Mouse (Mus musculus) embryonic facial prominence, embryonic 13.5 days (tissue): ENCODE measurements at regions not wholly inside any gene's neighbourhood (a gene's known extent, or its start where the extent isn't known, plus 50 kb on each side); places are given as distances from the start of the nearest gene placed in this dataset.

Experiments
- ATAC-seq: fragments of 200-750 bp; cut with Nextera tagmentation; 2 replicates; pipeline ENCODE4 v1.8.0; 2017; ENCODE audit warnings: low read depth; ENCODE audit not compliant: insufficient number of reproducible peaks, insufficient read depth, low FRiP score, low TSS enrichment
- H3K27ac ChIP-seq: fragments of 300-500 bp; sonication (generic); 2 replicates; pipeline ENCODE4 v1.5.1; 2015; ENCODE audit warnings: moderate library complexity, mild to moderate bottlenecking, inconsistent platforms
- H3K27me3 ChIP-seq: fragments of 300-500 bp; sonication (generic); 2 replicates; pipeline ENCODE4 v1.6.1; 2015; ENCODE audit warnings: mild to moderate bottlenecking, inconsistent platforms
- H3K36me3 ChIP-seq: fragments of 300-500 bp; sonication (generic); 2 replicates; pipeline ENCODE4 v1.6.1; 2015; ENCODE audit warnings: mild to moderate bottlenecking, inconsistent platforms
- H3K4me1 ChIP-seq: fragments of 300-500 bp; sonication (generic); 2 replicates; pipeline ENCODE4 v1.6.1; 2015; ENCODE audit warnings: inconsistent platforms
- H3K4me2 ChIP-seq: fragments of 300-500 bp; sonication (generic); 2 replicates; pipeline ENCODE4 v1.6.1; 2015; ENCODE audit warnings: moderate library complexity, mild to moderate bottlenecking, inconsistent platforms
- H3K4me3 ChIP-seq: fragments of 300-500 bp; sonication (generic); 2 replicates; pipeline ENCODE4 v1.5.1; 2015; ENCODE audit warnings: mild to moderate bottlenecking, inconsistent platforms
- H3K9ac ChIP-seq: fragments of 300-500 bp; sonication (generic); 2 replicates; pipeline ENCODE4 v1.6.1; 2015; ENCODE audit warnings: mild to moderate bottlenecking, inconsistent platforms
- H3K9me3 ChIP-seq: fragments of 300-500 bp; sonication (generic); 2 replicates; pipeline ENCODE4 v1.6.1; 2016; ENCODE audit warnings: inconsistent platforms
- WGBS: fragments of 180-500 bp; shearing (Covaris S2); methylation state at CpG from one replicate; pipeline ENCODE4 v1.1.7; 2015; ENCODE audit warnings: mixed read lengths; 5-methylcytosine and 5-hydroxymethylcytosine counted together

- no peaks in the 10 kb centered on the region for H3K9me3 ChIP-seq
- ATAC-seq: no peak
- no peaks in the 10 kb centered on the region for H3K27me3 ChIP-seq
- no peak overlapping the region for H3K9ac ChIP-seq
- 78% methylated on average over 2 of the region's 2 CpGs for WGBS
- no peak overlapping the region for H3K4me3 ChIP-seq
- H3K4me2 ChIP-seq: no peak overlapping the region
- peaks cover 6% of the 10 kb centered on the region; the same call in 1 of the 2 replicates for H3K4me1 ChIP-seq
- H3K36me3 ChIP-seq: no peaks in the 10 kb centered on the region
- no peak overlapping the region for H3K27ac ChIP-seq
These were observed 264.8 kb upstream of the Cxcr4 start for GRCm38 (mm10) chr1:128856933-128857332.

DNA sequence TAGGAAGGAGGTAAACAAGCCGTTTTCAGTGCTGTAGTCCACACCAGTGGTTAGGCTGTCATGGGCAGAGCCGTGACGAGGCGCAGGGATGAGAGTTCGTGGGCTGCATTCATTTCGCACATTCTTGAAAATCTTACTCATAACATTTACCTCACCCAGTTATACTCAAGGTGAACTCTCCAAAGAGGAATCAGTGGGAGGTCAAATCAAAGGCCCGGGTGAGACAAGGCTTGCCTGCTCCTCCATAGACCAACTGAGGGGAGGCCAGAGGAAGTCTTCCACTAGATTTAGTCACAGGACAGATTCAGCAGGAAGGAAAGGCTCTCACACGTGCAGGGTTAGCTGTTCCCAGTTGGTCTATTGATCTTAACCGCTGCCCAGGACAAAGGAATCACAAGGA is 262.6 kb upstream of the Cxcr4 start:
- Histone ChIP-seq H3K4me1 (no peaks in the 10 kb centered on the region), H3K4me3 (no peak overlapping the region), H3K4me2 (no peak overlapping the region), H3K9me3 (no peaks in the 10 kb centered on the region), H3K27me3 (no peaks in the 10 kb centered on the region), H3K36me3 (no peaks in the 10 kb centered on the region), H3K9ac (no peak overlapping the region), H3K27ac (no peak overlapping the region)
- ATAC-seq: no peak
- 69% methylated on average over 9 of the region's 9 CpGs for WGBS

DNA sequence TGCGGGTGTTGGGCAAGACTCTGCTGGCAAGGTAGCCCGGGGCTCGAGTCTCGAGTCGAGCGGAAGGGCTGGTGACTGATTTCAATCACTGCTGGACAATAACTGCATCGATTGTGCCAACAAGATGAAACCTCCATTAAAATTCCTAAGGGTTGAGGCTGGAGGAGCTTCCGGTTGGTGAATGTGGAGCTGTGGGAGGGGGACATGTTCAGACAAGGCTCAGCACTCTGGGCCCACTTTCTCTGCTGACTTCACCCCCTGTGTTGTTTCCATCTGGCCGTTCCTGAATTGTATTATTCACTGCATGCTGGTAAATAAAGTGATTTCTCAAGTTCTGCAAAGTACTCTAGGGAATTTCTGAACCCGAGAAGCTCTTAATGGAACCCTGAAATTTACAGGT is 261.2 kb upstream of the Cxcr4 start:
- Histone ChIP-seq H3K27me3 (no peaks in the 10 kb centered on the region), H3K27ac (no peak overlapping the region), H3K9ac (no peak overlapping the region), H3K36me3 (no peaks in the 10 kb centered on the region), H3K4me3 (no peak overlapping the region), H3K4me2 (no peak overlapping the region), H3K9me3 (no peaks in the 10 kb centered on the region), H3K4me1 (no peaks in the 10 kb centered on the region)
- 84% methylated on average over 10 of the region's 10 CpGs for WGBS
- ATAC-seq: no peak

- Histone ChIP-seq H3K4me3 (no peak overlapping the region), H3K4me1 (peaks cover 5% of the 10 kb centered on the region; the same call in 1 of the 2 replicates), H3K9ac (no peak overlapping the region), H3K9me3 (no peaks in the 10 kb centered on the region), H3K27me3 (no peaks in the 10 kb centered on the region), H3K4me2 (no peak overlapping the region), H3K27ac (no peak overlapping the region), H3K36me3 (no peaks in the 10 kb centered on the region)
- 75% methylated on average over 4 of the region's 4 CpGs for WGBS
- ATAC-seq: no peak
These were observed 245.3 kb upstream of the Cxcr4 start for GRCm38 (mm10) chr1:128837361-128837760.

GRCm38 (mm10) chr1:128835510-128835909 is 243.4 kb upstream of the Cxcr4 start:
- Histone ChIP-seq H3K36me3 (no peaks in the 10 kb centered on the region), H3K4me2 (no peak overlapping the region), H3K27ac (no peak overlapping the region), H3K9ac (no peak overlapping the region), H3K4me3 (no peak overlapping the region), H3K9me3 (no peaks in the 10 kb centered on the region), H3K4me1 (peaks cover 9% of the 10 kb centered on the region; the same call in 1 of the 2 replicates), H3K27me3 (no peaks in the 10 kb centered on the region)
- WGBS: 90% methylated on average over 8 of the region's 8 CpGs
- no peak for ATAC-seq

DNA sequence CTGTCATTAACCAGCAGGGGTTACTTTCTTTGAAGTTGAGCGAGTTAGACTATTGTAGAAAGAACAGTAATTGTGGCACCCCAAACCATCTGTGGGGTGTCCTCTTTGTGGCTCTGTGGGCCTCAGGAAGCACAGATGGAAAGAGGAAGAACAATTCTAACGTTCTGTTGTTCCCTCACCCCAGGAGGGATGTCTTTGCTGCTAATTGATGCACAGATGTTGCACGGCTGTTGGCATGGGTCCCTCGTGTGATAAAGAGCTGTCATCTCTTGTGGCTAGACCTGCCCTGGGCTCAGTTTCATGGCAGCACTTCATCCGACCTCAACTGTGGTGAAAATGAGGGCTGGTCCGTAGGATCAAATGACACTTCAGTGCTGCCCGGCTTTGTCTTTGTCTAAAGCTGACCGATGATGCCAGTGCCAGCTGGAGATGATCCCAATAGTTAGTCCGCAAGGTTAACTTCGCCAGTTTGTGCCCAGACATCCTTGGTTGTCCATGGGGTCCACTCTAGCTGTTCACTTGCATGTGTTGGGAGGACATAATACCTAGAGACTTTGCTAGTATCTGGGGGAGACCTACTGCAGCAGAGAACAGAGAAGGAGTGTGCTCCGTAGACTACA is 241.1 kb upstream of the Cxcr4 start:
- WGBS: 39% methylated on average over 11 of the region's 11 CpGs
- no peaks in the 10 kb centered on the region for H3K27me3 ChIP-seq
- H3K36me3 ChIP-seq: no peaks in the 10 kb centered on the region
- H3K9ac ChIP-seq: no peak overlapping the region
- peaks cover 9% of the 10 kb centered on the region; the same call in 1 of the 2 replicates for H3K4me1 ChIP-seq
- H3K27ac ChIP-seq: no peak overlapping the region
- no peak overlapping the region for H3K4me2 ChIP-seq
- no peaks in the 10 kb centered on the region for H3K9me3 ChIP-seq
- H3K4me3 ChIP-seq: no peak overlapping the region
- ATAC-seq: no peak

GRCm38 (mm10) chr1:128832201-128832883 is 240.2 kb upstream of the Cxcr4 start:
- Histone ChIP-seq H3K27me3 (no peaks in the 10 kb centered on the region), H3K9me3 (no peaks in the 10 kb centered on the region), H3K9ac (peak overlapping the region; percentile 51; the same call in 1 of the 2 replicates), H3K4me2 (peak overlapping the region; percentile 39), H3K36me3 (no peaks in the 10 kb centered on the region), H3K4me3 (no peak overlapping the region), H3K4me1 (peaks cover 9% of the 10 kb centered on the region; the same call in 1 of the 2 replicates), H3K27ac (no peak overlapping the region)
- WGBS: 46% methylated on average over 18 of the region's 18 CpGs
- ATAC-seq: no peak

DNA sequence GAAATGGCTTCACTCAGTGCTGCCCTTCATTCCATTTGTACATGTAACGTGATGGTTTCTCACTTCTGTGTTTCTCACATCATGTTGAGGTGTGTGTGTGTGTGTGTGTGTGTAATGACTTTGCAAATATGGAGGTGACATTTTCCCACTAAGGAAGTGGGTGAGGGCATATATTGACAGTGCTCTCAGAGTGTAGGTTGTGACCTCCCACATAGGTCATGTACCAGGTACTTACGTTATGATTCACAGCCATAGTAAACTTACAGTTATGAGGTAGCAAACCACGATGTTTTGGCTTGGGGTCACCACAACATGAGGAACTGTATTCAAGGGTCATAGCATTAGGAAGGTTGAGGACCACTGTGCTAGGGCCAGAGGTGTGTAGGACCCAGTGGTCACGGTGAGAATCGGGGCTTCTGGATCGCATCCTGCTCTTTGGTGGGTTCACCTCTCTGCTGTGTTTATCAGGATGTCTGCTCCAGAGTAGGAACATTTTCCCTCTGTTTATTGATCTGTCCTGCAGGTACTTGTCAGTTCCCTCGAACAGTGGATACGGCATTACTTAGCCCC is 238.7 kb upstream of the Cxcr4 start:
- Histone ChIP-seq H3K36me3 (no peaks in the 10 kb centered on the region), H3K9me3 (no peaks in the 10 kb centered on the region), H3K27me3 (no peaks in the 10 kb centered on the region), H3K4me1 (peaks cover 9% of the 10 kb centered on the region; the same call in 1 of the 2 replicates), H3K4me2 (no peak overlapping the region), H3K4me3 (no peak overlapping the region), H3K9ac (no peak overlapping the region), H3K27ac (no peak overlapping the region)
- no peak for ATAC-seq
- WGBS: 91% methylated on average over 8 of the region's 8 CpGs

- Histone ChIP-seq H3K36me3 (no peaks in the 10 kb centered on the region), H3K9ac (no peak overlapping the region), H3K4me3 (no peak overlapping the region), H3K4me1 (peaks cover 9% of the 10 kb centered on the region; the same call in 1 of the 2 replicates), H3K4me2 (no peak overlapping the region), H3K27ac (no peak overlapping the region; the same call in 1 of the 2 replicates), H3K9me3 (no peaks in the 10 kb centered on the region), H3K27me3 (no peaks in the 10 kb centered on the region)
- WGBS: 22% methylated on average over 2 of the region's 2 CpGs
- no peak for ATAC-seq
These were observed 237.4 kb upstream of the Cxcr4 start for GRCm38 (mm10) chr1:128829536-128829935.

DNA sequence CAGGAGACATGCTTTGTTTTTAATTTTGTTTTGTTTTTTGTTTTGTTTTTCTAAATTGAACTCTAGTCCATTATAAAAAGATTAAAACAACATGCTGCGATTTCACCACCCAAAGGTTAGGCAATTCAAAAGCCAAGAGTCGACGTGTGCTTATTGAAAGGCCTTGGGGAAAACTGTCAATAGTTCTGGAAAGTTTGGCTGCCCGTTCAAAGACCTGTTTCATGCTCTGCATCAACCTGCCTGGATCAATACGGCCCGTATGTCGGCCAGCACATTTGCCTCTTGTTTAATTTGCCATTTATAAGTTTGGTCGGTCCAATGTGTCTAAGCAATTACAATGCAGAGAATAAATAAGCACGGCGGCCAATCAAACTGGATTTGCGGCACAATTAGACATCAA is 234.3 kb upstream of the Cxcr4 start:
- H3K4me1 ChIP-seq: no peaks in the 10 kb centered on the region
- 81% methylated on average over 11 of the region's 11 CpGs for WGBS

GRCm38 (mm10) chr1:128824916-128825683 is 233.0 kb upstream of the Cxcr4 start:
- no peak overlapping the region for H3K4me2 ChIP-seq
- no peak overlapping the region for H3K9ac ChIP-seq
- H3K27me3 ChIP-seq: no peaks in the 10 kb centered on the region
- ATAC-seq: no peak
- H3K4me3 ChIP-seq: no peak overlapping the region
- no peak overlapping the region for H3K27ac ChIP-seq
- H3K36me3 ChIP-seq: no peaks in the 10 kb centered on the region
- no peaks in the 10 kb centered on the region for H3K9me3 ChIP-seq
- no peaks in the 10 kb centered on the region for H3K4me1 ChIP-seq
- WGBS: 63% methylated on average over 11 of the region's 11 CpGs

More for the DNA sequence above, 234.3 kb upstream of the Cxcr4 start:
- Histone ChIP-seq H3K27me3 (no peaks in the 10 kb centered on the region), H3K27ac (no peak overlapping the region), H3K4me3 (no peak overlapping the region), H3K9me3 (no peaks in the 10 kb centered on the region), H3K36me3 (no peaks in the 10 kb centered on the region), H3K9ac (no peak overlapping the region), H3K4me2 (no peak overlapping the region)
- no peak for ATAC-seq
